Mouse (Mus musculus) hematopoietic stem cell, adult 5-6 weeks (primary cell): Measurements from ENCODE around the gene Bmf. TPM values are rescaled to one million over a fixed set of nuclear protein-coding genes. Genes with fewer than 3 reads are reported as not detected.

Source experiments
- ATAC-seq, 2 experiments: fragments of 125-278 bp in 1 of 2; replicated peaks in 1 of 2; 2 replicates each; pipeline ENCODE4 v1.8.0; 2016 to 2017; ENCODE audit warnings: inconsistent platforms in 2 of 2, mild to moderate bottlenecking in 2 of 2, moderate number of reproducible peaks in 2 of 2, low read depth in 1 of 2, moderate TSS enrichment in 1 of 2; ENCODE audit not compliant: low FRiP score in 2 of 2, poor library complexity in 2 of 2, severe bottlenecking in 2 of 2, insufficient read depth in 1 of 2, low TSS enrichment in 1 of 2
- total RNA-seq: library from RNA; stranded (forward); fragments of 172-1452, 232-1000 nt; gene quantifications from 2 replicates; pipeline ENCODE4 v1.2.3, GENCODE M21; 2017

The Bmf gene
- total RNA-seq, 1 experiment from 2014 or later: 1.9 TPM

DNA sequence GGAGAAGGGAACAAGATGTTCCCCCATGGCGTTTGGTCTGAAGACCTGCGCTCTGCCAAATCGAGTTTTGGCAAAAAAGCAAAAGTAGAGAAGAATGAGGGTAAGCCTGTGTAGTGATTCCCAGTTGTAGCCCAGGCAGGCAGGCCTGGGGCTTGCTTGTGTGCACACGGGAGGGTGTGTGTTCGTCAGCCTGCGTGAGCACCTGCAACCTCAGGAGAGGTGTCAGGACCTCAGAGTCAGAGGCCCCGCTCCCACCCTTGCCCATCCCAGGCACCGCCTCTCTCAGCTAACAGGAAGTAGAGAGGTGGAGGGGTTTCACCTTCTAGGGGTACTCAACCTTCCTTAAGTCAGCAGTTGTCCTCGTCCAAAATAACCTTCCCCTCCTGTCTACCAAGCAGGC, 54.5 kb downstream of the Bmf start:
- no peak for ATAC-seq

DNA sequence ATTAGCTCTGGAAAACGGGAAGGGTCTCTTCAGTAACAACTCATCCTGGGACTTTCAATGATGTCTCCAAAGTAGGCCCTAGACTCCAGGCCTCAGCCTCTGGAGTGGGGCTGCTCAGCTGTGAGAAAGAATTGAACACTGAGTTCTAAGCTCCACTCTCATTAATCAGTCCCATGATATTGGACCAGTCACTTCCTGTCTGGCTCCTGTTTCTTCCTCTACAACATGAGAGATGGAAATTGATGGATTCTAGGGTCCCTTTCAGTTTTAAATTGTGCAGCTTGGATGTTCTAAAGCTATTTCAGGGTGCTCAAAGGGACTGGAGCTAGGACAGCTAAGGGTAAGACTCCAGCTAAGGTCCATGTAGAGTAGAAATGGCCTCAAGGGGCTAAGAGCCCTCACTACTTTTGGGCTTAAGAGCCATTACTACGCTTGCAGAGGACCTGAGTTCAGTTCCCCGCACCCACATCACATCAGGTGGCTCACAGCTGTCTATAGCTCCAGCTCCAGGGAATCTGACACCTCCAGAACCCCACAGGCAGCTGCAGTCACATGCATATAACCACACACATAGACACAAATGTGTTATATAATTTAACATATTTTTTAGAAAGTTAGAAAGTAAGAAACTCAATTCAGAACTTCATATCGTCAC, 57.6 kb downstream of the Bmf start:
- ATAC-seq: no peak

DNA sequence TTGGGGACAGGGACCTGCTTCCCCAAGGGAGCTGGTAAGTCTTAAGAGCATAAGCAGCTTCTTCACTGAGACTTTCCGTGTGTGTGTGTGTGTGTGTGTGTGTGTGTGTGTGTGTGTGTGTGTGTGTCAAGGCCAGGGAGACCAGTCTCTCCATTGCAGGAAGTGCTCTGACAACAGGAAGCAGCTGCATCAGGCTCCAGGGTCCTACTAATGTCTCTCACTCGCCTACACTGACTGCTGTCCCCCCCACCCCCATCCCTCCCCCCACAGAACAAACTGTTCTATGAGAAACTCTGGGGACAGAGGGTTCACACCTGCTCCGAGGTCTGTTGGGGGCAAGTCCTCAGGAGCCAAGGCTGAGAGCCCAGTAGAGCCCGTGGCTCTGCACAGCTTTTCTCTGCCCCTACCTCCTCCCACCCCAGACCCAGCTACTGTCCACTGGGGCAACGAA, 58.2 kb downstream of the Bmf start:
- ATAC-seq: peak; percentile 53 to 63

DNA sequence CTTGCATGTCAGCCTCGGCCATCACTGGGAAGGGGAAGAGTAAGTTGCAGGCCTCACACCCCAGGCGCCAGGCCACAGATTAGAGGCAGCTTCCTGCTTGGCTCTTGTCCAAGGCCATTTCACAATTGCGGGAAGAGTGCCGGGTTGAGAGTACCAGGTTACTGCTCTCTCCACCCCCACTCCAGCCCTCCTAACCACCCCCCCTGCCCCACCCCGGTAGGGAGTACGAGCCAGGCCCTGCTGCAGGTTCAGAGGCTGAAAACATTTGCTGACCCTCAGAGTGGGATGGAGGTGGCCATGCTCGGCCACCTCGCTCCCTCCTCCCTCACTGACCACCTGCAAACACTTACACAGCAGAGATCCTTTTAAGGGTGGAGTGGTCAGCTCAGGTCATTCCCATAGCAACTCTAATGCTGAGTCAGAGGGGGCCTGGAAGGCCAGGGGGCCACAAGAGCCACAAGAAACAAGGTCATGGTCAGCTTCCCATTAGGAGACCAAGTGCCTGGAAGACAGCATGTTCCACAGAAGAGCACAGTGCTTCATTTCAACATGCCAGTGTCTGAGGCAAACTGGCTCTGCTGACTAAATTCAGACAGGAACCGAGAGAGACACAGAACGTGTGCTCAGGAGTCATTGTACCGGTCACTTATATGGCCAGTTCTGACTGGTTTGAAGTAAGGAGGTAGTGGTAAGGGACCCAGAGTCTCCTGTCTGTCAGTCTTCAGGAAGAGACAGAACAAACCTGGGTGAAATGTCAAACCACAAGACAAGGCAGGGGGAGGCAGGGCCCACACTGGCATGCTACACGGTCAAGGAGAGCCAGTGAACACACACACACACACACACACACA, 59.0 kb downstream of the Bmf start:
- peak; percentile 20 to 47; a peak in 3 of 4 replicates for ATAC-seq

DNA sequence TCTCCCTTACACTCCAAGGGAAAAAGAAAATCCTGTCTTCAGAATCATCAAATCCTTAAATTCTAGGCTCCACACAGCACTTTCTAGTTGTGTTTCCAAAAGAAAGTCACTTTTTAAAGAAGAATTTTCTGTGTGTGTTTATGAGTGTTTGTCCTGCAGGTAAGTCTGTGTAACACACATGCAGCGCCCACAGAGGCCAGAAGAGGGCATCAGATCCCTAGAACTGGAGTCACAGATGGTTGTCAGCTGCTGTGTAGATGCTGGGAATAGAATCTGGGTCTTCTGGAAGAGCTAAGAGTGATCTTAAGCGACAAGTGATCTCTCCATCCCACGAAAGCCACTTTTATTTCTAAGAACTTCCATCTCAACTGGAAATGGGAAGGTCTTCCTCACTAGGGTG, 61.7 kb downstream of the Bmf start:
- ATAC-seq: no peak

DNA sequence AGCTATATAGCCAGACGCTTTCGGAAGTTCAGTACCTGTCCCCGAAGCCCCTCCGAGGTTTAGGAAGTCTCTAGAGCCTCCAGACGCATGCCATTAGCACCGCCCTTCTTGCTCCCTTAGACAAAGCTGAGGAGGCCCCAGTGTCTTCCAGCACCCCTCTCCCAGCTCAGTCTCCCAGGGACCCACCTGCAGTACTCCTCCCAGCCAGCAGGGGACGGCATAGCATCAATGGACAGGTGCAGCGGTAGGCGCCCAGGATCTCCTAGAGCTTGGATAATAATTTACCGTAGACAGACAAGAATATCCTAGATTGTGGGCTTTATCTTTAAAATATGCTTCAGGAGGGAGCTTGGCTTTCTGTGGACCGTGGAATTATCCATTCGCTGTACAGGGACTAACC, 62.6 kb downstream of the Bmf start:
- peak; percentile 44 to 67; a peak in 2 of 4 replicates for ATAC-seq

DNA sequence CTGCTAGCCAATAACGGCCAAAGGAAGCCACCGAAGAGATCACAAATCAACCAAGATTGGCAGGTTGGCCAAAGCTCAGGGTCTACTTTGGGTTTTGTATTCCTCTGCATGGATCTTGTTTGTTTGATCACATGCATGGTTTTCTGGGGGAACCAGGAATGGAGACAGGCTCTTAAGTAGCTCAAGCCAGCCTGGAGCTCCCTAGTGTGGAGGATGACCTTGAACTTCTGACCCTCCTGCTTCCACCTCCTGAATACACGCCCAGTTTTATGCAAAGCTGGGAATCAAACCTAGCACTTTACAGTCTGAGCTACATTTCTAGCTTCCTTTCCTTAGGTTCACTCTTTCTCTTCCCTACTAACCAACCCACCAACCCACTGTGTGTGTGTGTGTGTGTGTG, 64.1 kb downstream of the Bmf start:
- no peak for ATAC-seq

DNA sequence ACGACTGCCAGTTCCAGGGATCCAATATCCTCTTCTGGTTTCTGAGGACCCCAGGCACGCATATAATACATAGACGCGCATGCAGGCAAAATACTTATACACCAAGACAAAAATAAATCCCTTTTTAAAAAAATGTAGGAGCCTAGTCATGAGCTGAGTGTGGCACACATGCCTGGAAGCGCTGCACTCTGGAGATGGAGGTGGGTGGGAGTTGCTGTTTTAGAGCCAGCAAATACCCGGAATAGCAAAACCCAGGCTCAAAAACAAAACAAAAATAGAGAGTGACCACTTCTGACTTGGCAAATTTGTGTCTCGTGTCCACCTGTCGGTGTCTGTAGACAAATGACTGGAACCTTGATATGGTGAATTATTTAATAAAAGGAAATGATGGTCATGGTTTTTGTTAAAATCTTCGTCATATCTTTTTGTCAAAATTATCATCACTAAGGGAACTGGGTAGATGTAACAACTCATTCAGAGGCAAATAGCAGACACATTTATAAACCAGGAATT, 65.0 kb downstream of the Bmf start:
- ATAC-seq: no peak

DNA sequence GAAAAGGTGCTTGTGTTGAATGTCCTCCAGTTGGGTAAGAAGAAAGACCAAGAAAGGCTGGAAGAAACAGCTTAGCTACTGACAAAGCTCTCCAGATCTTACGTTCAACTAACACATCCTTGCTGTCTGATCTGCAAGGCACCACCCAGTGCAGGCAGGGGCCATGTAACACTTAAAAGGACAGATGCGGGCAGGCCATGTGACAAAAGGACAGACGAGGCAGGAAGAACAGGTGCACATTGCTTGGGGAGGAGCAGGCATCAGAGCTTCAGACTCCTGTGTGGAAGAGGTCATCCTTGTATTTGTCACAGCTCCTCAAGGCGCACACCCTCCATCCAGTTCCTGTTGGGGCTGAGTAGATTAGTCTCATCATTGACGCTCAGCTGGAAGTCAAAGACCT, 66.5 kb downstream of the Bmf start:
- no peak for ATAC-seq

DNA sequence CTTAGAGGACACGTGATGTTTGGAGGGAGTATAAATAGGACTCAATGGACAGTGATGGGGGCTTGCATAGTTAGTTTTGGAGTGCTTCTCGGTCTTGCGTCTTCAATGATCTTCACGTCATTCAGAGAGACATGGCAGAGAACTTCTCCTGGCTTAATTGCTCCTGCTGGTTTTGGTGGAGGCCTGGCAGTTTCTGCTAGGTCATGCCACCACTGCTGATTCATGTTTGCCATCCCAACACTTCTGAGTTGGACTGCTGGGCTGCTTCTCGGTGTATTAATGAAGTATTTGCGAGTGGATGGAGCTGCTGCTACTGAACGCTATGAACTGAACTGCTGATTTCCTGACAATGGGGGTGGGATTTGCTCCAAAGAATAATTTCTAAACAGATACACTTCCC, 68.6 kb downstream of the Bmf start:
- no peak for ATAC-seq

DNA sequence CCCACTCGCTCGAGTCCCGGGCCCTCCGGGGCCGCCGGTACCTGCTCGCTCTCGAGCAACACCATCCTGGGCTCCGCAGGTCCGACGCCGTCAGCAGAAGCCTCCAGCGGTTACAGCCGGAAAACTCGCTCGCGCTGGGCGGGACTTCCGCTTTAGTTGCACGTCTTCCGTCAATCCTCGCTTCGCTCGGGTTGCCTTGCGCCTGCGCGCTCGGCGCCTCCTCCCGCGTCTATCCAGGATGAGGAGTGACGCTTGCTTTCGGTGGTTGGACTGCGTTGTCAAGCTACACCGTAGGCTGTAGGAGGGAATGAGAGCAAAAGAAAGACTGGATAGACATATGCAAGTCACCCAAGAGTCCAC, 70.0 kb downstream of the Bmf start, which contains the start of gene Srp14:
Gene Srp14 (minus strand): TSS at position 162 of the 360 bp plus-strand sequence.
- peak; percentile 98 for ATAC-seq

DNA sequence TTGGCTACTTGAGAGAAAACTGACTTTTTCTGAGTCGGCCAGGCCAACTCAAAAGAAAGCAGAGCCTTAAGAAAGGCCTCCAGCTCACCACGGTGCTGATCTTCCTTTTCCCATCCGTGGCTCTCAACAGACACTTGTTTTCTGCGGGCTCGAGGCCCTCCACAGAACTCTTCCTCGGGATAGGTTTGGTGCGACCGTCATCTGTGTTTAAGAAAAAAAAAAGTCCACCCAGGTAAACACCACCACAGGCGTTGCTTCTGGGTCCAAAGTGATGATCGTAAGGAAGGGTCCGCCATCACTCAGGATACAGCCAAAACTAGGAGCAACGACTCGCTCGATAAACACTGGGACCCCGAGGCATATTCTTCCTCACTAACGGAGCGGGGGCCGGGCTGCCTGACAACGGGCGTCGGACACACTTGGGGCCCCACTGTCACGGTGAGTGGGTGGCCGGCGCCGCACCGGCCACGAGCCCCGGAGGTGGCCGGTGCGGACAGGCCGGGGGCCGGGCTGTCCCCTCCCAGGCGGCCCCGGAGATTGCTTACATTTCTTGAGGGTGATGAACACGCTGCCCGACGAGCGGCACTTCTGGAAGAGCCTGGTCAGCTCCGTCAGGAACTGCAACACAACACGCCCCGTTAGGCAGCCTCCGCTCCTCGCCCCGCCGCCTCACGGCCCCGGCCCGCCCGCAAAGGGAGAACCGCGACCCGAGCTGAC, 70.5 kb downstream of the Bmf start:
- ATAC-seq: no peak; a peak in 1 of 4 replicates

Other genes starting within 250 kb of the Bmf start
- not detected in 2 replicates for gene Gpr176, start 176.3 kb downstream of the Bmf start, total RNA-seq
- 23.0 and 23.5 TPM in 2 replicates for gene Eif2ak4, start 161.1 kb downstream of the Bmf start, total RNA-seq
- 206 and 209 TPM in 2 replicates for gene Srp14, start 70.0 kb downstream of the Bmf start, total RNA-seq
- gene Bub1b, start 48.5 kb upstream of the Bmf start, total RNA-seq: 85.6 and 101 TPM in 2 replicates
- 0.94 TPM in 1 of 2 replicates, not detected in the other for gene Pak6, start 113.6 kb upstream of the Bmf start, total RNA-seq
- gene Ankrd63, start 154.3 kb upstream of the Bmf start, total RNA-seq: 1.9 and 2.3 TPM in 2 replicates
- gene Plcb2, start 178.8 kb upstream of the Bmf start, total RNA-seq: 67.8 and 118 TPM in 2 replicates
- gene Inafm2, start 196.1 kb upstream of the Bmf start, total RNA-seq: 17.7 and 23.0 TPM in 2 replicates
- 2.1 and 2.8 TPM in 2 replicates for gene Ccdc9b, start 213.0 kb upstream of the Bmf start, total RNA-seq
- not detected in 2 replicates for gene Phgr1, start 223.1 kb upstream of the Bmf start, total RNA-seq
- gene Disp2, start 230.0 kb upstream of the Bmf start, total RNA-seq: not detected in 2 replicates